Mouse (Mus musculus) naive thymus-derived CD4-positive, alpha-beta T cell, adult 2 months (primary cell): Measurements from ENCODE around the gene Fes.

Experiments
- DNase-seq: peaks from one replicate; pipeline ENCODE4 v3.0.0-alpha.2; 2011; ENCODE audit warnings: low read depth

Gene Fes

GRCm38 (mm10) chr7:80343270-80344018, 44.3 kb downstream of the Fes start:
- no peak for DNase-seq

GRCm38 (mm10) chr7:80342858-80343257, 44.9 kb downstream of the Fes start, which contains the start of gene Hddc3:
Gene Hddc3 (plus strand): TSS chr7:80343104.
- DNase-seq, result peak; percentile 99

GRCm38 (mm10) chr7:80341793-80342192, 46.0 kb downstream of the Fes start:
- no peak for DNase-seq

GRCm38 (mm10) chr7:80340793-80341192, 47.0 kb downstream of the Fes start, which contains the start of gene Unc45a:
Gene Unc45a (minus strand): TSS chr7:80341005.
- DNase-seq, result peak; percentile 88

GRCm38 (mm10) chr7:80339793-80340628, 47.7 kb downstream of the Fes start:
- DNase-seq, result peak; percentile 99

GRCm38 (mm10) chr7:80339371-80339770, 48.4 kb downstream of the Fes start:
- peak; percentile 63 for DNase-seq

GRCm38 (mm10) chr7:80336932-80337331, 50.8 kb downstream of the Fes start:
- no peak for DNase-seq

GRCm38 (mm10) chr7:80334848-80335247, 52.9 kb downstream of the Fes start:
- no peak for DNase-seq

- no peak for DNase-seq
These were observed 56.3 kb downstream of the Fes start for GRCm38 (mm10) chr7:80331433-80331832.

- no peak for DNase-seq
These were observed 57.5 kb downstream of the Fes start for GRCm38 (mm10) chr7:80330278-80330677.
